Mouse (Mus musculus): ENCODE measurements around the gene Gm20509. TPM values are rescaled to one million over a fixed set of nuclear protein-coding genes. Genes with fewer than 3 reads are reported as not detected.

Gm20509 gene
- total and polyA plus RNA-seq, 3 experiments: not detected

GRCm38 (mm10) chr9:73159265-73159664, 57.0 kb downstream of the Gm20509 start:
- Histone ChIP-seq H3K27me3 (replicated peaks) (peaks cover 4% of the 10 kb centered on the region), H3K27ac (ENCODE audit: insufficient read depth, low read depth) (no peak overlapping the region), H3K4me3 (replicated peaks in 1 of 3; ENCODE audit: low read depth in 2 of 3, low read length in 2 of 3, poor library complexity in 1 of 3) (no peak overlapping the region), H3K4me2 (ENCODE audit: insufficient read depth, low read depth, poor library complexity, severe bottlenecking) (no peak overlapping the region), H3K9ac (ENCODE audit: insufficient read depth, low read depth) (no peak overlapping the region), H3K9me3 (replicated peaks; ENCODE audit: low read length) (no peaks in the 10 kb centered on the region), H3K4me1 (ENCODE audit: control insufficient read depth in 1 of 2, insufficient read depth in 2 of 2) (peaks cover 0 to 2% of the 10 kb centered on the region in 2 experiments; a peak in 2 of 4 replicates), H3K36me3 (replicated peaks in 1 of 2; ENCODE audit: control insufficient read depth in 1 of 2, insufficient read depth in 1 of 2, low read length in 1 of 2) (no peaks in the 10 kb centered on the region), H3K79me2 (replicated peaks; ENCODE audit: control insufficient read depth, extremely low read depth, insufficient read depth, poor library complexity, severe bottlenecking) (no peaks in the 10 kb centered on the region)
- DNase-seq (ENCODE audit: extremely low read depth): peak; percentile 52
- TF ChIP-seq SMC3 (IDR thresholded peaks at IDR 0.05; ENCODE audit: low read depth, low read length) (peak; percentile 53), POLR2A (IDR thresholded peaks at IDR 0.05; ENCODE audit: low read depth, low read length) (no peak), RAD21 (IDR thresholded peaks at IDR 0.05; ENCODE audit: low read depth, low read length) (peak; percentile 59), CTCF (conservative IDR thresholded peaks at IDR 0.05 in 1 of 2, IDR thresholded peaks at IDR 0.05 in 1 of 2; ENCODE audit: low read depth in 2 of 2, low read length in 2 of 2) (peak; percentile 29 to 68; a peak in 2 of 4 replicates)
- in situ Hi-C loops (cut with MboI; ENCODE audit: low pct_ligation_motif_present, low pct_unique_long_range_greater_than_20kb, low sequenced_read_pairs): loop anchor here (25.0 kb wide), 1 partner anchor 828 kb away; no protein-coding TSS in a partner anchor
- dilution Hi-C loops (cut with MboI; ENCODE audit: extremely low pct_ligation_motif_present, extremely low pct_unique_long_range_greater_than_20kb, low sequenced_read_pairs): no loop called here

- peaks cover 22% of the 10 kb centered on the region for H3K27me3 ChIP-seq (replicated peaks)
- no peaks in the 10 kb centered on the region for H3K9me3 ChIP-seq (replicated peaks; ENCODE audit: low read length)
- dilution Hi-C loops (cut with MboI; ENCODE audit: extremely low pct_ligation_motif_present, extremely low pct_unique_long_range_greater_than_20kb, low sequenced_read_pairs): no loop called here
- H3K79me2 ChIP-seq (replicated peaks; ENCODE audit: control insufficient read depth, extremely low read depth, insufficient read depth, poor library complexity, severe bottlenecking): no peaks in the 10 kb centered on the region
- no peaks in the 10 kb centered on the region for H3K36me3 ChIP-seq (replicated peaks in 1 of 2; ENCODE audit: control insufficient read depth in 1 of 2, insufficient read depth in 1 of 2, low read length in 1 of 2)
- no peak for TF ChIP-seq ZC3H11A (IDR thresholded peaks at IDR 0.05; ENCODE audit: low read depth, low read length)
- peak; percentile 64 for TF ChIP-seq SMC3 (IDR thresholded peaks at IDR 0.05; ENCODE audit: low read depth, low read length)
- peak; percentile 86 to 88 for TF ChIP-seq CTCF (conservative IDR thresholded peaks at IDR 0.05 in 1 of 2, IDR thresholded peaks at IDR 0.05 in 1 of 2; ENCODE audit: low read depth in 2 of 2, low read length in 2 of 2)
- no peak for TF ChIP-seq NELFE (IDR thresholded peaks at IDR 0.05; ENCODE audit: low read depth, low read length)
- no peak for TF ChIP-seq MAZ (IDR thresholded peaks at IDR 0.05; ENCODE audit: low read depth, low read length)
- TF ChIP-seq MAFK (IDR thresholded peaks at IDR 0.05; ENCODE audit: insufficient replicate concordance, low read length): 0 out of 2 replicates have a peak, but pooled peaks have one; percentile 12
- TF ChIP-seq SIN3A (IDR thresholded peaks at IDR 0.05; ENCODE audit: low read length): no peak
- TF ChIP-seq GABPA (IDR thresholded peaks at IDR 0.05; ENCODE audit: insufficient replicate concordance, low read depth, low read length): no peak
- peak; percentile 80 for TF ChIP-seq RAD21 (IDR thresholded peaks at IDR 0.05; ENCODE audit: low read depth, low read length)
- TF ChIP-seq HCFC1 (IDR thresholded peaks at IDR 0.05; ENCODE audit: low read depth, low read length): no peak
- TF ChIP-seq JUND (conservative IDR thresholded peaks at IDR 0.05; ENCODE audit: low read depth, low read length): no peak
- no peak for TF ChIP-seq USF1 (IDR thresholded peaks at IDR 0.05; ENCODE audit: low read depth, low read length)
- H3K4me3 ChIP-seq (replicated peaks in 1 of 3; ENCODE audit: low read depth in 2 of 3, low read length in 2 of 3, poor library complexity in 1 of 3): no peak overlapping the region
- in situ Hi-C loops (cut with MboI; ENCODE audit: low pct_ligation_motif_present, low pct_unique_long_range_greater_than_20kb, low sequenced_read_pairs): loop anchor here (25.0 kb wide), 1 partner anchor 825 kb away; no protein-coding TSS in a partner anchor
- peak overlapping the region; percentile 83 for H3K4me2 ChIP-seq (ENCODE audit: insufficient read depth, low read depth, poor library complexity, severe bottlenecking)
- H3K4me1 ChIP-seq (ENCODE audit: control insufficient read depth in 1 of 2, insufficient read depth in 2 of 2): peaks cover 0 to 2% of the 10 kb centered on the region in 2 experiments; a peak in 2 of 4 replicates
- H3K27ac ChIP-seq (ENCODE audit: insufficient read depth, low read depth): no peak overlapping the region
- DNase-seq (ENCODE audit: extremely low read depth): peak; percentile 80
- no peak overlapping the region for H3K9ac ChIP-seq (ENCODE audit: insufficient read depth, low read depth)
Observed at GRCm38 (mm10) chr9:73162571-73163333, 60.5 kb downstream of the Gm20509 start.
